Mouse (Mus musculus): Measurements from ENCODE around the gene Fstl3.

- TF ChIP-seq POLR2A (IDR thresholded peaks at IDR 0.05; ENCODE audit: borderline replicate concordance, control insufficient read depth, low read depth, low read length) (no peak), CTCF (IDR thresholded peaks at IDR 0.05; ENCODE audit: control insufficient read depth, insufficient read depth, low read length) (no peak)
Observed at GRCm38 (mm10) chr10:79754856-79755516, 22.1 kb upstream of the Fstl3 start, which contains the start of gene Fgf22.
